Mouse (Mus musculus): ENCODE data around the gene Ccdc159. TPM values are rescaled to one million over a fixed set of nuclear protein-coding genes. Genes with fewer than 3 reads are reported as not detected.

The Ccdc159 gene
- polyA plus RNA-seq, 1 experiment from 2014 or later, result 5.9 TPM

DNA sequence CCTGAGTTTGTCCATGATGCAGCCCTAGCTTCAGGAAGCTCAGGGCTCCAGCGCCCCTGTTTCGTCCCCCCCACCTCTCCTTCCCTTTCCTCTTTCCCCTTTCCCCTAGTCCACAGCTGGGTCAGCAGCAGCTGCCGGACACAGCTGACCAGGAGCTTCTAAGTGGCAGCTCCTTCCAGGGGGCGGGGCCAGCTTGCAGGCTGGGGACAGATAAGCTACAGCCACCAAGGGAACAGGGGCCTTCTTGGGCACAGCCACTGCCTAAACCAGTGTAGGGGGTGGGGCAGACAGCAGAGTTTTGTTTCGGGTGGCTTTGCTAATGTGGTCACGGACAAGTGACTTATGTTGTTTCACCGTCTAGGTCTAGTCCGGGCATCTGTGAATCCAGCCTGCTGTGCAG lies 36.1 kb downstream of the Ccdc159 start, which contains the start of gene Epor:
Gene Epor, minus strand, starts transcription at position 90 of the 400 bp plus-strand sequence.
- Histone ChIP-seq H3K27ac (peak within 1 kb of the TSS; percentile 20; the same call in 1 of the 2 replicates), H3K4me2 (peak within 1 kb of the TSS; percentile 90), H3K9ac (peak within 1 kb of the TSS; percentile 18), H3K4me1 (peaks cover 49% of the 10 kb centered on the region), H3K9me3 (replicated peaks) (no peaks in the 10 kb centered on the region), H3K27me3 (peaks cover 19% of the 10 kb centered on the region), H3K4me3 (replicated peaks) (peak within 1 kb of the TSS; percentile 52), H3K36me3 (peaks cover 2% of the 10 kb centered on the region)
- 2% methylated on average over 8 of the region's 8 CpGs for WGBS
- peak; percentile 69 for ATAC-seq (replicated peaks; ENCODE audit: low FRiP score)

DNA sequence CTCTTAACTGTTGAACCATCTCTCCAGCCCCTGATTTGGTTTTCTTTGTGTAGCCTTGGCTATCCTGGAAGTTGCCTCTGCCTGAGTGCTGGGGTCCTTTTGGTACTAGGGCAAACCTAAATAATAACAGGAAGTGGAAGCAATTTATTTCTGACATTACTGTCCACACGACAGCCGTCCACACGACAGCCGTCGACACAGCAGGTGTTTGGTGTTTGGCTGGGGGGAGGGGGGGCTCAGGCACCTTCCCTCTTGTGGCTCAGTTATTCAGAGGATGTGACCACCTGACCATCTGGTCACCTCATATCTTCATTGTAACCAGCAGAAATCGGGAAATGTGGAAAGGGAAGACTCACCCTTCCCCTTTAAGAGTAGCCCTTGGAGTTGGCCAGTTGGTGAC lies 41.6 kb downstream of the Ccdc159 start:
- Histone ChIP-seq H3K27me3 (0 out of 2 replicates have a peak, but pooled peaks cover 5% of the 10 kb centered on the region), H3K27ac (no peak overlapping the region), H3K4me2 (no peak overlapping the region), H3K36me3 (peaks cover 14% of the 10 kb centered on the region), H3K4me3 (replicated peaks) (no peak overlapping the region), H3K9me3 (replicated peaks) (no peaks in the 10 kb centered on the region), H3K4me1 (peaks cover 1% of the 10 kb centered on the region; the same call in 1 of the 2 replicates), H3K9ac (no peak overlapping the region)
- WGBS, result 44% methylated on average over 6 of the region's 6 CpGs
- ATAC-seq (replicated peaks; ENCODE audit: low FRiP score), result no peak

DNA sequence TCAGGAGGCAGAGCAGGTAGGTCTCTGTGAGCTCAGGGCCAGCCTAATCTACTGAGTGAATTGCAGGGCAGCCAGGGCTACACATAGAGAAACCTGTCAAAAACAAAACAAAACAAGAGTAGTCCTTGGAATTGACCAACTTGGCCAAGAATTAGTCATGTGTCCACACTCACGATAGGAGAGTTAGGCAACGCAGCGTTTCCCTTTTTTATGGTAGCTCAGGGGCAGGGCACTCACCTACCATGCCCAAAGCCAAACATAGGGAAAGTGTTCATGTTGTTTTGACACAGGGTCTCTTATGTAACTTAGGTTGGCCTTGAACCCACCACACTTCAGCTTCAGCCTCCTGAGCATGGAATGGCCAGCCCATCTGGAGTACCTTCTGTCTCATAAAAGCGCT lies 42.0 kb downstream of the Ccdc159 start:
- Histone ChIP-seq H3K4me1 (no peaks in the 10 kb centered on the region), H3K9ac (no peak overlapping the region), H3K4me3 (replicated peaks) (no peak overlapping the region), H3K27ac (no peak overlapping the region), H3K4me2 (no peak overlapping the region), H3K36me3 (peaks cover 14% of the 10 kb centered on the region), H3K27me3 (0 out of 2 replicates have a peak, but pooled peaks cover 5% of the 10 kb centered on the region), H3K9me3 (replicated peaks) (no peaks in the 10 kb centered on the region)
- WGBS, result 91% methylated on average over 4 of the region's 4 CpGs
- ATAC-seq (replicated peaks; ENCODE audit: low FRiP score), result no peak

DNA sequence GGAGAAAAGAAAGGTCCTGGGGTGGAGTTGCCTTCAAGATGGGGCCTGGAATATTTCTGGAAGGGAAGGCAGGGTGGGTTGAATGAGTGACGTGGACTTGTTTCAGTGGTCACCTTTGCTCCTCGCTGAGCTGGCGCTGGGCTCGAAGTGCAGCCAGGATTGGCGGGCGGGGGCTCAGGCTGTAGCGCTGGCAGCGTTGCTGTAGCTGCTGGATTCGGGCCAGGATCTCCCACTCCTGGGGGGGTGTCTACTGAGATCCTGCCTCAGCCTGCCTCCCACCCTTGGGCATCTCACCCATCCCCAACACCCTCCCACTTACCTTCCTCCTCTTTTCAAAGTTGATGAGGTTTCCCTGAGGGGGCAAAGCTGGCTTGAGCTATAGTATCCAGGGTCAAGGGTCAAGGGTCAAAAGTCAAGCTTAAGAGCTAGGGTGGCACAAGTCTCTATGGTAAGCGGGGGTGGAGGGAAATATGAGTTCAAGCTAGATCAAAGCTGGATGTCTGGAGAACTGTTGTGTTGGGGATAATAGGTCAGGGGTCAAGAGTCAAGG lies 49.4 kb downstream of the Ccdc159 start:
- no peak overlapping the region for H3K9ac ChIP-seq
- peaks cover 48% of the 10 kb centered on the region for H3K36me3 ChIP-seq
- no peak overlapping the region for H3K4me2 ChIP-seq
- no peaks in the 10 kb centered on the region for H3K27me3 ChIP-seq
- no peaks in the 10 kb centered on the region for H3K4me1 ChIP-seq
- no peak overlapping the region for H3K4me3 ChIP-seq (replicated peaks)
- no peak overlapping the region for H3K27ac ChIP-seq
- no peaks in the 10 kb centered on the region for H3K9me3 ChIP-seq (replicated peaks)
- 83% methylated on average over 10 of the region's 10 CpGs for WGBS
- ATAC-seq (replicated peaks; ENCODE audit: low FRiP score), result no peak

- no peak overlapping the region for H3K9ac ChIP-seq
- 82% methylated on average over 5 of the region's 5 CpGs for WGBS
Observed at GRCm38 (mm10) chr9:21977331-21977730, 50.1 kb downstream of the Ccdc159 start.

GRCm38 (mm10) chr9:21977972-21978371 lies 50.7 kb downstream of the Ccdc159 start:
- H3K27me3 ChIP-seq, result no peaks in the 10 kb centered on the region
- H3K36me3 ChIP-seq, result peaks cover 45% of the 10 kb centered on the region
- 18% methylated on average over 2 of the region's 2 CpGs for WGBS
- no peak overlapping the region for H3K4me3 ChIP-seq (replicated peaks)
- H3K9me3 ChIP-seq (replicated peaks), result no peaks in the 10 kb centered on the region
- no peak overlapping the region for H3K9ac ChIP-seq
- H3K27ac ChIP-seq, result no peak overlapping the region
- ATAC-seq (replicated peaks; ENCODE audit: low FRiP score), result no peak
- no peak overlapping the region for H3K4me2 ChIP-seq
- no peaks in the 10 kb centered on the region for H3K4me1 ChIP-seq

More at GRCm38 (mm10) chr9:21977331-21977730, 50.1 kb downstream of the Ccdc159 start:
- Histone ChIP-seq H3K27me3 (no peaks in the 10 kb centered on the region), H3K9me3 (replicated peaks) (no peaks in the 10 kb centered on the region), H3K27ac (no peak overlapping the region), H3K4me1 (no peaks in the 10 kb centered on the region), H3K4me2 (no peak overlapping the region), H3K36me3 (peaks cover 50% of the 10 kb centered on the region), H3K4me3 (replicated peaks) (no peak overlapping the region)
- no peak for ATAC-seq (replicated peaks; ENCODE audit: low FRiP score)

DNA sequence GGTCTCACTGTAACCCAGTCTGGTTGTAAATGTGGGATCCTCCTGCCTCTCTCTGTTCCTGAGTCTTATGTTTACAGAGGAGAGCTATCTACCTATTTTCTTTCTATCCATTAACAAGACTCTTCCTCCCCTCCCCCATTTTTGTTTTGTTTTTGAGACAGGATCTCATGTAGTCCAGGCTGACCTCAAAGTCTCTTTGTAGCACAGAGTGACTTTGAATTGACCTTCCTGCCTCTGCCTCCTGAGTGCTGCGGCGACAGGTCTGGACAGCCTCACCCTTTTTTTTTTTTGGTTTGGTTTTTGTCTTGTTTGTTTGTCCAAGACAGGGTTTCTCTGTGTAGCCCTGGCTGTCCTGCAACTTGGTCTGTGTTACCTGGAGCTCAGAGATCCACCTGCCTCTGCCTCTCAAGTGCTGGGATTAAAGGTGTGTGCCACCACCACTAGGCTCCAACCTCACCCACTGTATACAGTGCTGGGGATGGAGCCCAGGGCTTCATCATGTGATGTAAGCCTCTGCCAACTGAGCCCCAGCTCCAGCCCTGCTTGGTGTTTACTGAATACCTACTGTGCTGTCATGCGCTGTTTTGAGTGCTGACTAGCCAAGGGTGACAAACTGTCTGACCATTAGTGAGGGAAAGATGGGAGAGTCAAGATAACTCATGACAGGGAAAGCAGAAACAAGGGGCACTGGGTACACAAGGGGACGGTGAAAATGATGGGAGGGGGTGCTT lies 51.3 kb downstream of the Ccdc159 start:
- ATAC-seq (replicated peaks; ENCODE audit: low FRiP score), result no peak
- Histone ChIP-seq H3K9ac (no peak overlapping the region), H3K27me3 (no peaks in the 10 kb centered on the region), H3K4me1 (no peaks in the 10 kb centered on the region), H3K4me3 (replicated peaks) (no peak overlapping the region), H3K36me3 (peaks cover 42% of the 10 kb centered on the region), H3K27ac (no peak overlapping the region), H3K9me3 (replicated peaks) (no peaks in the 10 kb centered on the region), H3K4me2 (no peak overlapping the region)
- WGBS, result 79% methylated on average over 4 of the region's 4 CpGs

DNA sequence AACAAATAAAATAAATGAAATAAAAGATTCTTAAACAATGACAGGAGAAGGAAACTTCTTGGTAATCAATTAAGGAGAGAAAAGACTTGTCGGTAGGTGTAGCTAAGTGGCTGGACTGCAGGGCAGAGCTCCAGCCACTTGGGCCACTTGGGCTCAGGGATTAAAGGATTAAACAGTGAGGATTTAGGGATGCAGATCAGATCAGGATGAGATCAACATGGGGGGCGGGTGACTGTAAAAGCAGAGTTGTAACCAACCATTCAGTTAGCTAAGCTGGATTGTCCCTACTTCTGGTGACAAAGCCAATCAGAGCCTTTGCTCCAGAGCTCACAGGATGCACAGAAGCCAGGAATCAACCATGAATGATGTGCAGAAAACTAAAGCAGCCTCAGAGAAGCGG lies 56.6 kb downstream of the Ccdc159 start:
- H3K27me3 ChIP-seq, result peaks cover 27% of the 10 kb centered on the region
- H3K9ac ChIP-seq, result no peak overlapping the region
- no peak overlapping the region for H3K4me3 ChIP-seq (replicated peaks)
- no peaks in the 10 kb centered on the region for H3K9me3 ChIP-seq (replicated peaks)
- no peak for ATAC-seq (replicated peaks; ENCODE audit: low FRiP score)
- H3K4me2 ChIP-seq, result no peak overlapping the region
- peaks cover 27% of the 10 kb centered on the region for H3K36me3 ChIP-seq
- 40% methylated on average over 3 of the region's 3 CpGs for WGBS
- peaks cover 16% of the 10 kb centered on the region for H3K4me1 ChIP-seq
- no peak overlapping the region for H3K27ac ChIP-seq

Other genes with a start within 250 kb of the Ccdc159 start
- gene Ldlr, start 204.0 kb upstream of the Ccdc159 start, polyA plus RNA-seq (2015; fragmentation: Nextera tagmentation; extraction: Ambion mirVana), result 28.9 and 34.9 TPM in 2 replicates
- 126 and 135 TPM in 2 replicates for gene Spc24, start 167.2 kb upstream of the Ccdc159 start, polyA plus RNA-seq (2015; fragmentation: Nextera tagmentation; extraction: Ambion mirVana)
- gene Kank2, start 128.7 kb upstream of the Ccdc159 start, polyA plus RNA-seq (2015; fragmentation: Nextera tagmentation; extraction: Ambion mirVana), result 18.7 and 23.2 TPM in 2 replicates
- 4.3 and 4.9 TPM in 2 replicates for gene Angptl8, start 92.0 kb upstream of the Ccdc159 start, polyA plus RNA-seq (2015; fragmentation: Nextera tagmentation; extraction: Ambion mirVana)
- gene Dock6, start 74.8 kb upstream of the Ccdc159 start, polyA plus RNA-seq (2015; fragmentation: Nextera tagmentation; extraction: Ambion mirVana), result 36.8 and 46.3 TPM in 2 replicates
- 11.0 and 11.3 TPM in 2 replicates for gene Rab3d, start 9.3 kb upstream of the Ccdc159 start, polyA plus RNA-seq (2015; fragmentation: Nextera tagmentation; extraction: Ambion mirVana)
- gene Tmem205, start 85 bp downstream of the Ccdc159 start, polyA plus RNA-seq (2015; fragmentation: Nextera tagmentation; extraction: Ambion mirVana), result 59.2 and 61.0 TPM in 2 replicates
- gene Plppr2, start 9.6 kb downstream of the Ccdc159 start, polyA plus RNA-seq (2015; fragmentation: Nextera tagmentation; extraction: Ambion mirVana), result 7.9 and 11.3 TPM in 2 replicates
- gene Swsap1, start 28.3 kb downstream of the Ccdc159 start, polyA plus RNA-seq (2015; fragmentation: Nextera tagmentation; extraction: Ambion mirVana), result 7.9 and 12.6 TPM in 2 replicates
- 12.1 and 15.2 TPM in 2 replicates for gene Epor, start 36.0 kb downstream of the Ccdc159 start, polyA plus RNA-seq (2015; fragmentation: Nextera tagmentation; extraction: Ambion mirVana)
- gene Rgl3, start 62.0 kb downstream of the Ccdc159 start, polyA plus RNA-seq (2015; fragmentation: Nextera tagmentation; extraction: Ambion mirVana), result 23.7 and 24.5 TPM in 2 replicates
- gene Ccdc151, start 75.2 kb downstream of the Ccdc159 start, polyA plus RNA-seq (2015; fragmentation: Nextera tagmentation; extraction: Ambion mirVana), result 1.6 TPM in 2 replicates
- 137 and 140 TPM in 2 replicates for gene Prkcsh, start 75.3 kb downstream of the Ccdc159 start, polyA plus RNA-seq (2015; fragmentation: Nextera tagmentation; extraction: Ambion mirVana)
- gene Elavl3, start 124.6 kb downstream of the Ccdc159 start, polyA plus RNA-seq (2015; fragmentation: Nextera tagmentation; extraction: Ambion mirVana), result 0.53 and 1.1 TPM in 2 replicates
- not detected in 2 replicates for gene Gm49318, start 143.8 kb downstream of the Ccdc159 start, polyA plus RNA-seq (2015; fragmentation: Nextera tagmentation; extraction: Ambion mirVana)
- gene Zfp653, start 143.9 kb downstream of the Ccdc159 start, polyA plus RNA-seq (2015; fragmentation: Nextera tagmentation; extraction: Ambion mirVana), result 11.7 and 14.0 TPM in 2 replicates
- gene Ecsit, start 158.0 kb downstream of the Ccdc159 start, polyA plus RNA-seq (2015; fragmentation: Nextera tagmentation; extraction: Ambion mirVana), result 43.1 and 49.4 TPM in 2 replicates
- gene Cnn1, start 171.7 kb downstream of the Ccdc159 start, polyA plus RNA-seq (2015; fragmentation: Nextera tagmentation; extraction: Ambion mirVana), result 11.1 and 40.8 TPM in 2 replicates
- gene Elof1, start 189.7 kb downstream of the Ccdc159 start, polyA plus RNA-seq (2015; fragmentation: Nextera tagmentation; extraction: Ambion mirVana), result 193 and 194 TPM in 2 replicates
- gene Acp5, start 208.2 kb downstream of the Ccdc159 start, polyA plus RNA-seq (2015; fragmentation: Nextera tagmentation; extraction: Ambion mirVana), result 7.3 and 23.2 TPM in 2 replicates
- 70.0 and 73.1 TPM in 2 replicates for gene Pigyl, start 229.4 kb downstream of the Ccdc159 start, polyA plus RNA-seq (2015; fragmentation: Nextera tagmentation; extraction: Ambion mirVana)